Mouse (Mus musculus) liver, adult 2 months (tissue): Measurements from ENCODE around the gene Hddc3.
"Not testable (repeated sequence)": the region's sequence is repeated elsewhere in the genome, so short reads cannot be mapped to it uniquely, and the experiment has no call there.

Experiments
- CTCF ChIP-seq: fragments of 200-500 bp; IDR thresholded peaks from 2 replicates; pipeline ENCODE4 v1.5.1; 2011; ENCODE audit warnings: low read depth, low read length, control low read depth
- POLR2A ChIP-seq: fragments of 200-500 bp; IDR thresholded peaks from 2 replicates; pipeline ENCODE4 v1.6.1; 2011; ENCODE audit warnings: low read length, control low read depth; ENCODE audit not compliant: insufficient read depth; ENCODE audit errors: extremely low read depth

GRCm38 (mm10) chr7:80324816-80325119 lies 18.1 kb upstream of the Hddc3 start:
- TF ChIP-seq CTCF, POLR2A: not testable (repeated sequence)
